Mouse (Mus musculus): Measurements from ENCODE around the gene Cct8. TPM values are rescaled to one million over a fixed set of nuclear protein-coding genes. Genes with fewer than 3 reads are reported as not detected.
"Not testable (repeated sequence)": the region's sequence is repeated elsewhere in the genome, so short reads cannot be mapped to it uniquely, and the experiment has no call there.

Gene Cct8
- polyA plus RNA-seq, 1 experiment from 2014 or later, result 474 TPM

- Histone ChIP-seq H3K9ac (no peak overlapping the region), H3K27me3 (ENCODE audit: insufficient read depth, low read length) (no peaks in the 10 kb centered on the region), H3K27ac (ENCODE audit: low read depth) (no peak overlapping the region), H3K36me3 (ENCODE audit: insufficient read depth) (no peaks in the 10 kb centered on the region), H3K9me3 (ENCODE audit: low read depth, low read length) (no peaks in the 10 kb centered on the region), H3K4me3 (ENCODE audit: low read depth, low read length) (no peak overlapping the region), H3K4me2 (no peak overlapping the region), H3K4me1 (ENCODE audit: insufficient read depth) (peaks cover 13% of the 10 kb centered on the region; the same call in 1 of the 2 replicates)
- WGBS, result 61% methylated on average over 6 of the region's 6 CpGs
- no peak for ATAC-seq (ENCODE audit: insufficient read depth)
- DNase-seq, result no peak
- TF ChIP-seq CTCF (IDR thresholded peaks at IDR 0.05; ENCODE audit: low read depth), result no peak
These were observed 3.9 kb upstream of the Cct8 start for GRCm38 (mm10) chr16:87499556-87499955.

GRCm38 (mm10) chr16:87497171-87497570 is 1.5 kb upstream of the Cct8 start:
- Histone ChIP-seq H3K36me3 (ENCODE audit: insufficient read depth) (peaks cover 16% of the 10 kb centered on the region), H3K9ac (no peak overlapping the region), H3K9me3 (ENCODE audit: low read depth, low read length) (no peaks in the 10 kb centered on the region), H3K4me1 (ENCODE audit: insufficient read depth) (peaks cover 13% of the 10 kb centered on the region; the same call in 1 of the 2 replicates), H3K4me3 (ENCODE audit: low read depth, low read length) (no peak overlapping the region), H3K27me3 (ENCODE audit: insufficient read depth, low read length) (no peaks in the 10 kb centered on the region), H3K4me2 (peak overlapping the region; percentile 71; the same call in 1 of the 2 replicates), H3K27ac (ENCODE audit: low read depth) (no peak overlapping the region)
- WGBS, result 81% methylated on average over 6 of the region's 6 CpGs
- no peak for ATAC-seq (ENCODE audit: insufficient read depth)
- TF ChIP-seq CTCF (IDR thresholded peaks at IDR 0.05; ENCODE audit: low read depth), result no peak
- no peak for DNase-seq

GRCm38 (mm10) chr16:87496728-87497127 is 1.1 kb upstream of the Cct8 start:
- Histone ChIP-seq H3K4me1 (ENCODE audit: insufficient read depth) (peaks cover 12% of the 10 kb centered on the region; the same call in 1 of the 2 replicates), H3K27ac (ENCODE audit: low read depth) (no peak overlapping the region), H3K4me2 (peak overlapping the region; percentile 71), H3K36me3 (ENCODE audit: insufficient read depth) (peaks cover 20% of the 10 kb centered on the region), H3K27me3 (ENCODE audit: insufficient read depth, low read length) (no peaks in the 10 kb centered on the region), H3K4me3 (ENCODE audit: low read depth, low read length) (peak overlapping the region; percentile 98), H3K9me3 (ENCODE audit: low read depth, low read length) (no peaks in the 10 kb centered on the region), H3K9ac (no peak overlapping the region)
- TF ChIP-seq CTCF (IDR thresholded peaks at IDR 0.05; ENCODE audit: low read depth), result no peak
- DNase-seq, result no peak
- ATAC-seq (ENCODE audit: insufficient read depth), result no peak
- 86% methylated on average over 2 of the region's 2 CpGs for WGBS

- ATAC-seq (ENCODE audit: insufficient read depth), result peak; percentile 36
- H3K4me2 ChIP-seq, result peak overlapping the region; percentile 71
These were observed 568 bp downstream of the Cct8 start for GRCm38 (mm10) chr16:87494955-87495655.

GRCm38 (mm10) chr16:87492191-87492792 is 3.4 kb downstream of the Cct8 start:
- not testable (repeated sequence) for DNase-seq

More at GRCm38 (mm10) chr16:87494955-87495655, 568 bp downstream of the Cct8 start:
- TF ChIP-seq CTCF (IDR thresholded peaks at IDR 0.05; ENCODE audit: low read depth), result no peak
- no peaks in the 10 kb centered on the region for H3K9me3 ChIP-seq (ENCODE audit: low read depth, low read length)
- no peak for DNase-seq
- H3K36me3 ChIP-seq (ENCODE audit: insufficient read depth), result peaks cover 37% of the 10 kb centered on the region
- H3K27me3 ChIP-seq (ENCODE audit: insufficient read depth, low read length), result no peaks in the 10 kb centered on the region
- under 1% methylated on average over 33 of the region's 39 CpGs for WGBS
- peak overlapping the region; percentile 84 for H3K27ac ChIP-seq (ENCODE audit: low read depth)
- peak overlapping the region; percentile 98 for H3K4me3 ChIP-seq (ENCODE audit: low read depth, low read length)
- peaks cover 3% of the 10 kb centered on the region; the same call in 1 of the 2 replicates for H3K4me1 ChIP-seq (ENCODE audit: insufficient read depth)
- peak overlapping the region; percentile 98 for H3K9ac ChIP-seq

GRCm38 (mm10) chr16:87488605-87489004 is 7.1 kb downstream of the Cct8 start:
- Histone ChIP-seq H3K9me3 (ENCODE audit: low read depth, low read length) (no peaks in the 10 kb centered on the region), H3K27me3 (ENCODE audit: insufficient read depth, low read length) (no peaks in the 10 kb centered on the region), H3K4me3 (ENCODE audit: low read depth, low read length) (no peak overlapping the region), H3K36me3 (ENCODE audit: insufficient read depth) (peaks cover 98% of the 10 kb centered on the region), H3K9ac (no peak overlapping the region), H3K4me2 (no peak overlapping the region), H3K4me1 (ENCODE audit: insufficient read depth) (no peaks in the 10 kb centered on the region), H3K27ac (ENCODE audit: low read depth) (no peak overlapping the region)
- WGBS, result 62% methylated on average over 2 of the region's 2 CpGs
- no peak for DNase-seq
- ATAC-seq (ENCODE audit: insufficient read depth), result no peak
- TF ChIP-seq CTCF (IDR thresholded peaks at IDR 0.05; ENCODE audit: low read depth), result no peak

More at GRCm38 (mm10) chr16:87492191-87492792, 3.4 kb downstream of the Cct8 start:
- H3K36me3 ChIP-seq (ENCODE audit: insufficient read depth), result peaks cover 65% of the 10 kb centered on the region
- H3K27me3 ChIP-seq (ENCODE audit: insufficient read depth, low read length); H3K27ac ChIP-seq (ENCODE audit: low read depth); ATAC-seq (ENCODE audit: insufficient read depth); H3K9ac ChIP-seq; H3K4me1 ChIP-seq (ENCODE audit: insufficient read depth); H3K4me2 ChIP-seq; H3K9me3 ChIP-seq (ENCODE audit: low read depth, low read length); H3K4me3 ChIP-seq (ENCODE audit: low read depth, low read length): not testable (repeated sequence)
- WGBS, result 91% methylated on average over 12 of the region's 12 CpGs

GRCm38 (mm10) chr16:87486739-87487138 is 8.9 kb downstream of the Cct8 start:
- Histone ChIP-seq H3K27me3 (ENCODE audit: insufficient read depth, low read length) (no peaks in the 10 kb centered on the region), H3K4me1 (ENCODE audit: insufficient read depth) (no peaks in the 10 kb centered on the region), H3K4me2 (no peak overlapping the region), H3K9ac (no peak overlapping the region), H3K27ac (ENCODE audit: low read depth) (no peak overlapping the region), H3K36me3 (ENCODE audit: insufficient read depth) (peaks cover 97% of the 10 kb centered on the region), H3K9me3 (ENCODE audit: low read depth, low read length) (no peaks in the 10 kb centered on the region), H3K4me3 (ENCODE audit: low read depth, low read length) (no peak overlapping the region)
- ATAC-seq (ENCODE audit: insufficient read depth) (no peak), DNase-seq (no peak)
- WGBS, result 93% methylated on average over 5 of the region's 5 CpGs
- no peak for TF ChIP-seq CTCF (IDR thresholded peaks at IDR 0.05; ENCODE audit: low read depth)

All from lung, embryonic 14.5 days (tissue).